Mouse (Mus musculus) erythroblast, embryonic 14.5 days (primary cell): ENCODE data around the gene Trip12.

Experiments
- GATA1 ChIP-seq: IDR thresholded peaks from 2 replicates; pipeline ENCODE4 v1.6.1; 2012; ENCODE audit warnings: low read length, inconsistent platforms, mixed read lengths
- TAL1 ChIP-seq: IDR thresholded peaks from 3 replicates; pipeline ENCODE4 v1.6.1; 2012; ENCODE audit warnings: low read length, inconsistent platforms, mixed read lengths

- TF ChIP-seq GATA1 (no peak), TAL1 (no peak)
Observed at GRCm38 (mm10) chr1:84885174-84885573, 44.9 kb upstream of the Trip12 start.
